Mouse (Mus musculus): ENCODE results near the gene Sacs. TPM values are rescaled to one million over a fixed set of nuclear protein-coding genes. Genes with fewer than 3 reads are reported as not detected.
"Not testable (repeated sequence)": the region's sequence is repeated elsewhere in the genome, so short reads cannot be mapped to it uniquely, and the experiment has no call there.

The Sacs gene
- polyA plus RNA-seq, 1 experiment from 2014 or later, result 2.4 TPM

DNA sequence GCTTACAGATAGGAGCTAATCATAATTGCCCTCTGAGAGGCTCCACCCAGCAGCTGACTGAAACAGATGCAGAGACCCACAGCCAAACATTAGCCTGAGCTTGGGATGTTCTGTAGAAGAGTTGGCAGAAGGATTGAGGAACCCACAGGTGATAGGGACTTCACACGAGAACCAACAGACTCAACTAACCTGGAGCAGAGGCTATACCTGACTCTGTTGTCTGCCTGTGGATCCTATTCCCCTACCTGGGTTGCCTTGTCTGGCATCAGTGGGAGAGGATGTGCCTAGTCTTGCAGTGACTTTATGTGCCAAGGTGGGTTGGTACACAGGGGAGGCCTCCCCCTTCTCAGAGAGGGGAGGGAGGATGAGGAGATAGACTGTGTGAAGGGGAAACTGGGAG, 5.7 kb upstream of the Sacs start:
- WGBS, result 75% methylated on average over 1 of the region's 1 CpGs
- no peak overlapping the region for H3K4me2 ChIP-seq
- no peaks in the 10 kb centered on the region for H3K4me1 ChIP-seq
- H3K9me3 ChIP-seq, result no peaks in the 10 kb centered on the region
- H3K27me3 ChIP-seq, result peaks cover 5% of the 10 kb centered on the region; the same call in 1 of the 2 replicates
- H3K36me3 ChIP-seq, result no peaks in the 10 kb centered on the region
- H3K27ac ChIP-seq, result no peak overlapping the region
- no peak overlapping the region for H3K4me3 ChIP-seq
- no peak for ATAC-seq (ENCODE audit: insufficient number of reproducible peaks, low FRiP score, low TSS enrichment, low read depth)
- H3K9ac ChIP-seq, result no peak overlapping the region

DNA sequence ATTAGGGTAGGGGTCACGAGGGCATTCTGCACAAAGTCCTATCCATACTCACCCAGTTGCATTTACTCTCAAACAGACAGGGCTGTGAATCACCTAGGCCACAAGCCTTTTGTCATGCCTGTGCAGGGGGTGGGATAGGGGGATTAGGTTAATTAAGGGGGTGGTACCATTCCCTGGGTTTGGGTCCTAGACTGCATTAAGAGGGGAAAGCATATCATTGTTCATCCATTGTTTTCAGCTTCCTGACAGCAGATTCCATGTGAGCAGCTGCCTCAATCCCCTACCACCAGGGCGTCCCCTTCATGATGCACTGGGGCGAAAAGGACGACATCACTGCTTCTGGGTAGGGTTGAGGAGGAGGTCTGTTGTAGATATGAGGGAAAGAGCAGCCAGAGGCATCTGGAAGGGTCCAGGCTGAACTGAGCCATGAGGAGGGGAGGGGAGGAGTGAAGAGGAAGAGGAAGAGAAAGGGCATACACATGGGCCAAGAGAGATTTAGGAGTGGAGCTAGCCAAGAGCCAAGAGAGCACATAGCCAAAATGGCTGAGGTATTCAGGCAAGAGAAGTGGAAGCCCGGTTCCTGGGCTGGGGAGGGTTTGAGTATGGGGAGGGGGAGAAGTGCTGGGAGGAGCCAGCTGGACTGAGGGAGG, 3.8 kb upstream of the Sacs start:
- Histone ChIP-seq H3K9me3 (no peaks in the 10 kb centered on the region), H3K9ac (no peak overlapping the region), H3K36me3 (no peaks in the 10 kb centered on the region), H3K4me3 (no peak overlapping the region), H3K4me2 (no peak overlapping the region), H3K27ac (no peak overlapping the region), H3K27me3 (peaks cover 15% of the 10 kb centered on the region; the same call in 1 of the 2 replicates), H3K4me1 (peaks cover 5% of the 10 kb centered on the region)
- WGBS, result 59% methylated on average over 5 of the region's 5 CpGs
- no peak for ATAC-seq (ENCODE audit: insufficient number of reproducible peaks, low FRiP score, low TSS enrichment, low read depth)

GRCm38 (mm10) chr14:61137410-61137809, 847 bp upstream of the Sacs start:
- H3K27me3 ChIP-seq, result peaks cover 18% of the 10 kb centered on the region; the same call in 1 of the 2 replicates
- ATAC-seq (ENCODE audit: insufficient number of reproducible peaks, low FRiP score, low TSS enrichment, low read depth), result no peak
- WGBS, result 61% methylated on average over 5 of the region's 5 CpGs
- no peaks in the 10 kb centered on the region for H3K36me3 ChIP-seq
- H3K9ac ChIP-seq, result no peak overlapping the region
- no peaks in the 10 kb centered on the region for H3K9me3 ChIP-seq
- peaks cover 5% of the 10 kb centered on the region for H3K4me1 ChIP-seq
- H3K27ac ChIP-seq, result no peak overlapping the region
- H3K4me2 ChIP-seq, result no peak overlapping the region
- no peak overlapping the region for H3K4me3 ChIP-seq

DNA sequence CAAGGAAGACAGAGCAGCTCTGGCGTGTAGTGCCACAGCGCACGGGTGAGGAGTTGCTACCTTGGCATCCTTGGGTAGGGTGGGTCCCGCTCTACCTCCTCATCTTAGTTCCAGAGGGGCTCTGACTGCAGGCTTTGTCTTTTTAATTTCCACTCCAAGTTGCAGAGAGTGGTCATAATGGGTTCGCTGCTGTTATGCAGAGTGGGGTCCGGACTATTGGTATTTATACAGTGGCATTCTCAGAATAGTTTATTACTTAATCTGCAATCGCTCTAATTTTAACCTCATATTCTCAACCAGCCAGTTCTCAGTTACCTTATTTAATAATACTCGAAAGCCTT, 440 bp downstream of the Sacs start:
- H3K27me3 ChIP-seq, result peaks cover 20% of the 10 kb centered on the region
- WGBS, result 17% methylated on average over 8 of the region's 8 CpGs
- H3K9ac ChIP-seq, result peak overlapping the region; percentile 33; the same call in 1 of the 2 replicates
- peak overlapping the region; percentile 69 for H3K4me2 ChIP-seq
- H3K4me1 ChIP-seq, result peaks cover 5% of the 10 kb centered on the region
- H3K4me3 ChIP-seq, result peak overlapping the region; percentile 44
- no peak for ATAC-seq (ENCODE audit: insufficient number of reproducible peaks, low FRiP score, low TSS enrichment, low read depth)
- H3K27ac ChIP-seq, result no peak overlapping the region
- no peaks in the 10 kb centered on the region for H3K36me3 ChIP-seq
- H3K9me3 ChIP-seq, result no peaks in the 10 kb centered on the region

GRCm38 (mm10) chr14:61143358-61143757, 5.1 kb downstream of the Sacs start:
- no peak overlapping the region for H3K9ac ChIP-seq
- no peak overlapping the region for H3K4me3 ChIP-seq
- H3K27ac ChIP-seq, result no peak overlapping the region
- peaks cover 4% of the 10 kb centered on the region for H3K4me1 ChIP-seq
- no peak overlapping the region for H3K4me2 ChIP-seq
- H3K27me3 ChIP-seq, result peaks cover 14% of the 10 kb centered on the region
- WGBS, result 47% methylated on average over 8 of the region's 8 CpGs
- H3K36me3 ChIP-seq, result no peaks in the 10 kb centered on the region
- ATAC-seq (ENCODE audit: insufficient number of reproducible peaks, low FRiP score, low TSS enrichment, low read depth), result no peak
- no peaks in the 10 kb centered on the region for H3K9me3 ChIP-seq

DNA sequence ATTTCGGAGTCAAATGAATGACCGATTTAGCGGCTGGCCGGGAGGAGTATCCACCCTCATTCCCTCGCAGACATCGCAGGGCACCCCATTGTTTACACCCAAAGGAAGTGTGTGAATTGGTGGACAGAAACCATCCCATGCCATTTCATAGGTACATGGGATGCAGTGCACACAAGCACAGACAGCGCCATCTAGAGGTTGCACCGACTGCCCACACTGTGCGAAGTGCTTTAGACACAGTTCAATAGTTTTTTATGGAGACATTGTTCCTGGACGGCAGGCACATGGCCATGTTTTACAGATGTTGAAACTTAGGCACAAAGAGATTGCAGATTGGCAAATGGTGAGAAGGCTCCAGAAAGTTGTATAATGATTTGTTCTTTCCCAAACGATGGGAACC, 5.6 kb downstream of the Sacs start:
- no peak for ATAC-seq (ENCODE audit: insufficient number of reproducible peaks, low FRiP score, low TSS enrichment, low read depth)
- Histone ChIP-seq H3K27ac (no peak overlapping the region), H3K4me1 (no peaks in the 10 kb centered on the region), H3K9me3 (no peaks in the 10 kb centered on the region), H3K27me3 (peaks cover 10% of the 10 kb centered on the region), H3K9ac (no peak overlapping the region), H3K36me3 (no peaks in the 10 kb centered on the region), H3K4me2 (no peak overlapping the region), H3K4me3 (no peak overlapping the region)
- 41% methylated on average over 11 of the region's 11 CpGs for WGBS

DNA sequence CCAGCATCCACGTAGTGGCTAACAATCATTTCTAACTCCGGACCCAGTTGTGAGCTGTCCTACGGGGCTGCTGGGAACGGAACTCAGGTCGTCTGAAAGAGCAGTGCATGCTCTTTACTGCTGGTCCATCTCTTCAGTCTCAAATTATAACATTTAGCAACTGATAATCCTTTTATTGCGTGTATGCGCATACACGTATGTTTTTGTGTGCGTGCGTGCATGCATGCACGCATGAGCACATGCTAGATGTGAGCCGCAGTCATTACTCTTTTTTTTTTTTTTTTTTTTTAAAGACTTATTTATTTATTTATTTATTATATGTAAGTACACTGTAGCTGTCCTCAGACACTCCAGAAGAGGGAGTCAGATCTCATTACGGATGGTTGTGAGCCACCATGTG, 12.2 kb downstream of the Sacs start:
- 92% methylated on average over 13 of the region's 13 CpGs for WGBS
- ATAC-seq (ENCODE audit: insufficient number of reproducible peaks, low FRiP score, low TSS enrichment, low read depth); H3K9me3 ChIP-seq; H3K27me3 ChIP-seq; H3K4me2 ChIP-seq; H3K4me1 ChIP-seq; H3K36me3 ChIP-seq; H3K27ac ChIP-seq; H3K9ac ChIP-seq; H3K4me3 ChIP-seq: not testable (repeated sequence)

DNA sequence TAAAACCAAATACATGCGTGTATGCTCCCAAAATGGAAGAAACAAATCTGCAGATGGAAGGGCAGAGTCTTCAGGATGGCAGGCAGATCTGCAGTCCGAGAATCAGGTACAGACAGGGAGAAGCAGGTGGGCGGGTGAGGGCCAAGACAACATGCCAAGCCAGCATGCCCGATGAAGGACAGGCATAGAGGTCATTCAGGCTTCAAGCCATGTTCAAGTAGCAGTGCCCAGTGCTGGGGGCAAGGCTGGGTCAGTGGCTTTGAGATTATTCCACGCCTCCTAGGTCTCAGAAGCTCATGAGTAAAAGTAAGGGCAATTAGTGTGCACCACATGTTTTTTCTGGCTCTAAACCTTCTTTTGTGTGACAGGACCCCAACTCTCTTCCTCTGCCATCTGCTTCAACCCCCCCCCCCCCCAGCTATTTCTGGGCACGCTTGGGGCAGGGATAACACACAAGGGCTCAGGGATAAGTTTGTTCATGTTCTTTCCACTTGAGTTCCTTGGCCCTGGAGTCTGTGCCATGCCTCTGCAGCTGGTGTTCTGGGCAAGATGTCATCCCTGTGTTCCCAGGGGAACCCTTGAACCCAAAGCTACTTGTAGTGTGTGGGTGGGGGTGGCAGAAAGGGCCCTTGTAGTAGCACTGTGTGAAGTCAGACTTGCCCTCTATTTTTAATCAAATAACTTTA, 16.8 kb downstream of the Sacs start:
- Histone ChIP-seq H3K4me1 (no peaks in the 10 kb centered on the region), H3K4me2 (no peak overlapping the region), H3K27me3 (no peaks in the 10 kb centered on the region), H3K36me3 (no peaks in the 10 kb centered on the region), H3K9me3 (no peaks in the 10 kb centered on the region), H3K4me3 (no peak overlapping the region), H3K27ac (no peak overlapping the region), H3K9ac (no peak overlapping the region)
- ATAC-seq (ENCODE audit: insufficient number of reproducible peaks, low FRiP score, low TSS enrichment, low read depth), result no peak
- WGBS, result 78% methylated on average over 6 of the region's 6 CpGs

GRCm38 (mm10) chr14:61155687-61156086, 17.4 kb downstream of the Sacs start:
- no peaks in the 10 kb centered on the region for H3K36me3 ChIP-seq
- H3K4me1 ChIP-seq, result no peaks in the 10 kb centered on the region
- no peak for ATAC-seq (ENCODE audit: insufficient number of reproducible peaks, low FRiP score, low TSS enrichment, low read depth)
- no peak overlapping the region for H3K9ac ChIP-seq
- no peaks in the 10 kb centered on the region for H3K9me3 ChIP-seq
- no peak overlapping the region for H3K27ac ChIP-seq
- H3K4me2 ChIP-seq, result no peak overlapping the region
- no peak overlapping the region for H3K4me3 ChIP-seq
- H3K27me3 ChIP-seq, result no peaks in the 10 kb centered on the region

DNA sequence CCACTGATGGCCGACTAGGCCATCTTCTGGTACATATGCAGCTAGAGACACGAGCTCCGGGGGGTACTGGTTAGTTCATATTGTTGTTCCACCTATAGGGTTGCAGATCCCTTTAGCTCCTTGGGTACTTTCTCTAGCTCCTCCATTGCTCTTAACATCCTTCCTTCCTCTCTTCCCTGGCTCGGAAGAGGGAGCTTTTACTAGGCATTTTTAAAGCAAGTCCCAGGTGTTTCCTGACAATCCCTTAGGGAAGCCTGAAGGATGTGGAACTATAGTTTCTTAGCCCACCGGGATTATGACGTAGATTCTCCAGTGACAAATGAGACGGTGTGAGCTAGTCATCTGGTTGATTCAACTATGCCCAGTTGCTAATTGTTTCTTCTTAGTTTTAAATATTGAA, 19.2 kb downstream of the Sacs start:
- H3K27me3 ChIP-seq; H3K36me3 ChIP-seq; H3K4me3 ChIP-seq; H3K4me2 ChIP-seq; H3K9ac ChIP-seq; ATAC-seq (ENCODE audit: insufficient number of reproducible peaks, low FRiP score, low TSS enrichment, low read depth); H3K9me3 ChIP-seq; H3K27ac ChIP-seq: not testable (repeated sequence)
- 57% methylated on average over 6 of the region's 7 CpGs for WGBS
- H3K4me1 ChIP-seq, result peaks cover 11% of the 10 kb centered on the region; the same call in 1 of the 2 replicates

DNA sequence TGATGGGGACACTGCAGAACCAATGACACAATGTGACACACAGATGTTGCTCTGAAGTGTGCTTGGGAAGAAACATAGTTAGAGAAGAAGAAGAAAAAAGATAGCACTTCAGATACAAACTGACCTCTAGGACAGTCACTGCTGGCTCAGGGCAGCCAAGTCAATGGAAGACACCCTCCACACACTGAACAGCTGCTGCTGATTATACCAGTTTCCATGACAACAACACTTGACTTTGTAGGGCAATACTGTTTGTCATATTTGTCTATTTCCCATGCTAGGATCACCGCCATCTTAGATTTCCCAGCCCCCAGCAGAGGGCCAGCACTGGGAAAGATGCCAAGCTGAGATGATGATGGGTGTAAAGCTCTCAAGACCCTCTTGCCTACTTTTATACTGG, 22.7 kb downstream of the Sacs start:
- Histone ChIP-seq H3K9me3 (no peaks in the 10 kb centered on the region), H3K27ac (no peak overlapping the region), H3K9ac (no peak overlapping the region), H3K36me3 (no peaks in the 10 kb centered on the region), H3K4me3 (no peak overlapping the region), H3K4me1 (peaks cover 11% of the 10 kb centered on the region; the same call in 1 of the 2 replicates), H3K4me2 (no peak overlapping the region), H3K27me3 (no peaks in the 10 kb centered on the region)
- WGBS, result 79% methylated on average over 1 of the region's 1 CpGs
- no peak for ATAC-seq (ENCODE audit: insufficient number of reproducible peaks, low FRiP score, low TSS enrichment, low read depth)

GRCm38 (mm10) chr14:61161367-61162334, 23.4 kb downstream of the Sacs start:
- H3K9me3 ChIP-seq, result no peaks in the 10 kb centered on the region
- H3K36me3 ChIP-seq, result no peaks in the 10 kb centered on the region
- H3K27ac ChIP-seq, result no peak overlapping the region
- no peak overlapping the region for H3K9ac ChIP-seq
- no peak overlapping the region for H3K4me3 ChIP-seq
- no peak for ATAC-seq (ENCODE audit: insufficient number of reproducible peaks, low FRiP score, low TSS enrichment, low read depth)
- H3K4me2 ChIP-seq, result no peak overlapping the region
- no peaks in the 10 kb centered on the region for H3K27me3 ChIP-seq
- peaks cover 11% of the 10 kb centered on the region; the same call in 1 of the 2 replicates for H3K4me1 ChIP-seq
- WGBS, result 59% methylated on average over 10 of the region's 10 CpGs

Measured in limb, embryonic 15.5 days (tissue).